Mouse (Mus musculus): ENCODE measurements around the gene Klf12. TPM values are rescaled to one million over a fixed set of nuclear protein-coding genes. Genes with fewer than 3 reads are reported as not detected.

Klf12 gene
- polyA plus RNA-seq, 1 experiment from 2014 or later = 45.1 TPM

DNA sequence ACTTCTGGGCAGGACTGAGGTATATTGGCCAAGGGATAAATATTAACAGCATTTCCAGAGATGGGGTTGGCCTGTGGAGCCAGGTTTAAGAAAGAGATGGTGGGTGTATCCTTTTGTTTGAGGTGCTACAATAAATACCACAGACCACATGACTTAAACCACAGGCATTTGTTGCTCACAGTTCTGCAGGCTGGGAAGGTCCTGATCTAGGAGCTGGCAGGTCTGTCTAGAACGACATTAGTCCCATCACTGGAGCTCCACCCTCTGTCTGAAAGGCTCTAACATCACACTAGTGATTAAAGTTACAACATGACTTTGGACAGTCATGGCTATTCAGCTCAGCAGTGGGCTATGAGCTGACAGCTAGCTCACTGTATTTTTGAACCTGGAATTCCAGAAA is 457.8 kb downstream of the Klf12 start:
- H3K9ac ChIP-seq (replicated peaks) = no peak overlapping the region
- H3K4me1 ChIP-seq = no peaks in the 10 kb centered on the region
- H3K27me3 ChIP-seq = no peaks in the 10 kb centered on the region
- H3K4me3 ChIP-seq = no peak overlapping the region
- H3K36me3 ChIP-seq = no peaks in the 10 kb centered on the region
- 57% methylated on average over 1 of the region's 1 CpGs for WGBS
- H3K9me3 ChIP-seq = no peaks in the 10 kb centered on the region
- no peak overlapping the region for H3K27ac ChIP-seq (replicated peaks)
- ATAC-seq (replicated peaks) = no peak
- no peak overlapping the region for H3K4me2 ChIP-seq (replicated peaks)

Data from forebrain, embryonic 15.5 days (tissue).